Mouse (Mus musculus) ovary, postnatal 14 days (tissue): ENCODE data around the gene Tmc8.

Source experiments
- DNase-seq: peaks from one replicate; pipeline ENCODE4 v3.0.0; 2022; ENCODE audit warnings: low spot score

Tmc8 gene

GRCm38 (mm10) chr11:117781993-117782704, at the start of gene Tmc8, which contains the start of gene Tmc6:
Gene Tmc8, plus strand, starts transcription at chr11:117782076.
Gene Tmc6, minus strand, starts transcription at chr11:117782198.
- no peak for DNase-seq

- no peak for DNase-seq
Observed at GRCm38 (mm10) chr11:117736037-117736689, 45.7 kb upstream of the Tmc8 start.

GRCm38 (mm10) chr11:117738123-117738522, 43.8 kb upstream of the Tmc8 start:
- DNase-seq: no peak

GRCm38 (mm10) chr11:117741128-117741527, 40.7 kb upstream of the Tmc8 start:
- DNase-seq: no peak

GRCm38 (mm10) chr11:117742243-117742642, 39.6 kb upstream of the Tmc8 start:
- DNase-seq: no peak

- no peak for DNase-seq
Observed at GRCm38 (mm10) chr11:117742715-117743114, 39.2 kb upstream of the Tmc8 start.

GRCm38 (mm10) chr11:117743454-117744030, 38.3 kb upstream of the Tmc8 start:
- DNase-seq: no peak

GRCm38 (mm10) chr11:117748628-117749027, 33.2 kb upstream of the Tmc8 start:
- no peak for DNase-seq

GRCm38 (mm10) chr11:117749414-117749813, 32.5 kb upstream of the Tmc8 start:
- DNase-seq: no peak

- DNase-seq: no peak
Observed at GRCm38 (mm10) chr11:117751544-117751943, 30.3 kb upstream of the Tmc8 start.

- DNase-seq: no peak
Observed at GRCm38 (mm10) chr11:117755891-117756290, 26.0 kb upstream of the Tmc8 start.

- no peak for DNase-seq
Observed at GRCm38 (mm10) chr11:117759267-117759666, 22.6 kb upstream of the Tmc8 start.

GRCm38 (mm10) chr11:117760374-117761119, 21.3 kb upstream of the Tmc8 start:
- no peak for DNase-seq

- DNase-seq: no peak
Observed at GRCm38 (mm10) chr11:117761801-117762200, 20.1 kb upstream of the Tmc8 start.

GRCm38 (mm10) chr11:117762246-117762645, 19.6 kb upstream of the Tmc8 start:
- DNase-seq: no peak

GRCm38 (mm10) chr11:117764319-117764718, 17.6 kb upstream of the Tmc8 start:
- no peak for DNase-seq

- DNase-seq: no peak
Observed at GRCm38 (mm10) chr11:117765361-117765760, 16.5 kb upstream of the Tmc8 start.

GRCm38 (mm10) chr11:117766275-117766674, 15.6 kb upstream of the Tmc8 start:
- DNase-seq: no peak

- DNase-seq: no peak
Observed at GRCm38 (mm10) chr11:117768725-117769682, 12.9 kb upstream of the Tmc8 start.

- no peak for DNase-seq
Observed at GRCm38 (mm10) chr11:117769683-117770047, 12.2 kb upstream of the Tmc8 start.

GRCm38 (mm10) chr11:117770407-117770806, 11.5 kb upstream of the Tmc8 start:
- no peak for DNase-seq
